Mouse (Mus musculus) heart, postnatal 25 days (tissue): Measurements from ENCODE around the gene Sec61a2. TPM values are rescaled to one million over a fixed set of nuclear protein-coding genes. Genes with fewer than 3 reads are reported as not detected.
A peak's percentile ranks its signal among the peaks of the same experiment; 100 is the strongest.

Experiments
- DNase-seq: peaks from one replicate; pipeline ENCODE4 v3.0.0; 2022; ENCODE audit warnings: low spot score
- intact Hi-C: fragments of 180-260 bp; cut with DNase I; formaldehyde crosslinking; loops from one replicate; pipeline ENCODE4 v1.15.1; 2025
- total RNA-seq, 2 experiments: library from RNA; stranded (reverse); gene quantifications; 2 replicates each; pipeline ENCODE4 v1.2.3; 2021

The Sec61a2 gene
- total RNA-seq, 2 experiments from 2014 or later: 13.9 to 14.1 TPM

GRCm38 (mm10) chr2:5894296-5894695, 936 bp downstream of the Sec61a2 start:
- intact Hi-C loops: loop anchor here (5.0 kb wide), 1 partner anchor 47 kb away; the partner anchor contains the start of genes Cdc123 and Nudt5
- DNase-seq: no peak

- intact Hi-C loops: no loop called here
- no peak for DNase-seq
Observed at GRCm38 (mm10) chr2:5889412-5889811, 5.8 kb downstream of the Sec61a2 start.

DNA sequence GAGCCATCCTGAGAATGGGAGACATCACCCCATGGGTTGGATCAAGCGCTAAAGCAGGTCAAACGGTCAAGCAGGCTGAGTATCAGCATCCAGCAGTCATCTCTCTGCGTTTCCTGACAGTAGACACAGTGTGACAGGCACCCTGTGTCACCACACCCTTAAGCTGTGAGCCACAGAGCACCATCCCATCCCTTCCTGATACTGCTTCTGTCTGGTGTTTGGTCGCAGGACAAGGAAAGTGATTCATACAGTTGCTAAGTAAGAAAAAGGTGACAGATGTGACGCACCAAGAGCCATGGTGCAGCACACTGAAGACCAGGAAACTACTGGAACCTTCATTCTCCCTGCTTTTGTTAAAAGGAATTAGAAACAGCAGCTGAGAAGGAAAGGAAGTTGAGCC, 6.4 kb downstream of the Sec61a2 start:
- intact Hi-C loops: no loop called here
- DNase-seq: no peak

- DNase-seq: no peak
- intact Hi-C loops: no loop called here
Observed at GRCm38 (mm10) chr2:5877446-5877845, 17.8 kb downstream of the Sec61a2 start.

DNA sequence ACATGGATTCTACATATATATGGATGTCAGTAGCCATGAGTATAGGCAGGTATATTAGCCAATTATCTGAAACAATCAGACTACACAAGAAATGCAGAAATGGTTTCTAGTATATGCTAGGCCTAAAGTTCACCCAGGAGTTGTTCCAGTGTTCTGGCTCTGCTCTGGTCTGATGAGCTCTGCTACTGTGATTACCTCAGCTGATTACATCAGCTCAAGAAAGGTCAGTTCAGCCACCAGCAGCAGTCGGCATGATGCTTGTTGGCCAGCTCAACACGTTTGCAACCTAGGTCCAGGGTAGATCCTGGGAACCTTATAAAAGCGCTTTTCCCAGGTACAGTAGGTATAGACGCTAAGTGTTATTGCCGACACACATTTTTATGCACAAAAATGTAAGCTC, 25.5 kb downstream of the Sec61a2 start:
- no peak for DNase-seq
- intact Hi-C loops: no loop called here

DNA sequence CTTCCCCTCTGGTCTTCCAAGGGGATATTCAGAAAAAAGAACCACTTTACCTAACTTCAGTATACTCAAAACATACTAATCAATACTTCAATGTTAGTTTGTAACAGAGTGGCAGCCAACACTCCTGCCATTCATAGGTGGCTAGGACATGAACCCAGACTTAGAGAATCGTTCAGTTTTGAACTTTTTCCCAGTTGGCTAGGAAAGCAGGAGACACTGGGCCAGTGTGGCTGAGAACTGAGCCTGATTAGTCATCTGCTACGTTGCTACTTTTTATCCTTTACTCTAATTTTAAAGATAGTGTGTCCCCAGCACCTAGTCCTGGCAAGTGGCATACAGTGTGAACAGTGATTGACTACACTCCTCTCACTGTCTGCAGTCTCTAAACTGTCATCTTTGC, 27.6 kb downstream of the Sec61a2 start:
- DNase-seq: no peak
- intact Hi-C loops: no loop called here

- no peak for DNase-seq
- intact Hi-C loops: no loop called here
Observed at GRCm38 (mm10) chr2:5862834-5863233, 32.4 kb downstream of the Sec61a2 start, which contains the start of gene Gm13199. TSS of gene Gm13199 (minus strand) at chr2:5862934.

DNA sequence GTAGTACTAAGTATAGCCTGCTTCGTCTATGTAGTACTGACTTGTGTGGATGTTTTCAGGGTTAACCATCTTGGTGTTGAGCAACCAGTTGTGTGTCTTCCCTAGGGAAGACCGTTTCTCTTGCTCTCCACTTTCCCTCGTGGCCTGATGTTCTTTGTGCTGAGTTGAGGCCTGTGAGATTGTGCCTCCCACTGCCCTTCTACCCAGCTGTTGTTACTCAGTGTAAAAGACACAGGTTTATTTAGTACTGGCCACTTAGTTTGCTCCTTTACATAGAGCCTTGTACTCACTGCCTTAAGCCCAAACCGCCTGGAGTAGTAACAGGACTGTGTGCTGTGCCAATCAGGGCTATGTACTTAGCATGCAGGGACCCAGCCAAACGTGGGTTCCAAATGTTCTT, 43.4 kb downstream of the Sec61a2 start:
- intact Hi-C loops: no loop called here
- no peak for DNase-seq

GRCm38 (mm10) chr2:5851116-5851515, 44.1 kb downstream of the Sec61a2 start:
- DNase-seq: no peak
- intact Hi-C loops: no loop called here

GRCm38 (mm10) chr2:5845826-5846225, 49.4 kb downstream of the Sec61a2 start:
- intact Hi-C loops: loop anchor here (5.0 kb wide), 1 partner anchor 46 kb away; no protein-coding TSS in a partner anchor
- DNase-seq: no peak

GRCm38 (mm10) chr2:5844873-5845631, 50.2 kb downstream of the Sec61a2 start, which contains the start of the genes Nudt5 and Cdc123:
TSS of gene Nudt5 (plus strand) at chr2:5845019.
TSS of gene Cdc123 (minus strand) at chr2:5845164.
- peak; percentile 74 for DNase-seq
- intact Hi-C loops: loop anchor here (5.0 kb wide), 1 partner anchor 47 kb away; no protein-coding TSS in a partner anchor

DNA sequence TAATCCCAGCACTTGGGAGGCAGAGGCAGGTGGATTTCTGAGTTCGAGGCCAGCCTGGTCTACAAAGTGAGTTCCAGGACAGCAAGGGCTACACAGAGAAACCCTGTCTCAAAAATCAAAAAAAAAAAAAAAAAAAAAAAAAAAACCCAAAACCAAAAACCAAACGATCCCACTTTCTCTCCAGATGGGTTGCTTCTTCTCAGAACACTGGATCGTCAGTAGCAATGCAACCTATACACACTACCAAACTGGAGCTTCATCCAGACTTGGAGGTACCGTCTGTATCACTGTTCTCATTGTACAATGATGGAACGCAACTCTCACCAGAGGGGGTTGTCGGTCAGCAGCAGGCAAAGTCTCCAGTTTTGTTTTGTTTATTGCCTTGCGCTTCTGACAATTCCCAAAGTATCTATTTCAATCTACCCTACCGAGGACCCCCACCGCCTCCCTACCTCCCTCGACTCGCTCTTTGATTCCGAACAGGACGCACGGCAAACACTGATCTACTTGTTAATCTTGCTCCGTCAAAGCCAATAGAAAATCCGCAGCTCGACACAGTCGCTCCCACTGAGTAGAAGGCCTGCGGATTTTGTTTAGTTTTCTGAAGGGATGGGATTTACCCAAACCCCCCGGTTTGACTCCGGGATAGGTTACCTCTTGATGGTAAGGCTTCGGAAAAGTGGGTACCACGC, 50.9 kb downstream of the Sec61a2 start:
- DNase-seq: no peak
- intact Hi-C loops: no loop called here

DNA sequence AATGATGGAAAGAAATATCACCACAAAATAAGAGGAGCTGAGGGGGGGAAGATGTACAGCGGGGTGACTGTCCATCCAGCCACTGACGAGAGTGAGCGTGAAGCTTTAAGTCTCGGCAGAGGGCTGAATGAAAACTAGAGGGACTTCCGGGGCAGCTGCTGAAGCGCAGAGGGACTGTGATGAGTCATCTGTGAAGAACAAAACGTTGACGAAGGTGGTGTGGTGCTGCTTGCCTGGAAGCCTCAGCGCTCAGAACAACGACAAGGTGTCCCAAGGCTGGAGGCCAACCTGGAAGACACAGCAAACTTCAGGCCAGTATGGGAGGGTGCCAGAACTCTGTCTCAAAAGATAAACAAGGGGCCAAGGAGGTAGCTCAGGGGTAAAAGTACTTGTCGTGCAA, 54.4 kb downstream of the Sec61a2 start:
- intact Hi-C loops: no loop called here
- no peak for DNase-seq

DNA sequence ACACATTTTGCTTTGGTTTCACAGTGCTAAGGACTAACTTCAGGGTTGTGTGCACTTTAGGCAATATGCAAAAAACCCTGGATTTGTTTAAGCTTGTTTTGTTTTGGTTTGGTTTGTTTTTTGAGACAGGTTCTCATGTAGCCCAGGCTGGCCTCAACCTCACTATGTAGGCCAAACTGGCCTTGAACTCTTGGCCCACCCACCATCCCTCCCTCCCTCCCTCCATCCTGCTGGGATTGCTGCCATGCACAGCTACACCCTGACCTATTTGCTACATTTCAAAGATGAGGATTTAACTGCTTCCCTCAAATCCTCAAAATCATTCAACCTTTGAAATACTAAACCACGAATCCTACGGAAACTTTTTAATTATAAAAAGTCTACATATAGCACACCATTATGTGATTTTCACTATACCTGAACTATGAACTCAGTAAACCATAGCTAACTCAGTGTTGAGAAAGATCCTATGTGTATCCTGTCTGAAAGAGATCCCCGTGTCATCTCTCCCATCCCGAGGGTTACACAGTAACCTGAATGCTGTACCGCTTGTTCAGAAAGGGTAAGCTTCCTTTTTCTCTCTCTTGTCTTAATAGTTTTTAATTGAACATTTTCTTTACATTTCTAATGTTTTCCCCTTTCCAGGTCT, 69.8 kb downstream of the Sec61a2 start:
- DNase-seq: no peak
- intact Hi-C loops: no loop called here

DNA sequence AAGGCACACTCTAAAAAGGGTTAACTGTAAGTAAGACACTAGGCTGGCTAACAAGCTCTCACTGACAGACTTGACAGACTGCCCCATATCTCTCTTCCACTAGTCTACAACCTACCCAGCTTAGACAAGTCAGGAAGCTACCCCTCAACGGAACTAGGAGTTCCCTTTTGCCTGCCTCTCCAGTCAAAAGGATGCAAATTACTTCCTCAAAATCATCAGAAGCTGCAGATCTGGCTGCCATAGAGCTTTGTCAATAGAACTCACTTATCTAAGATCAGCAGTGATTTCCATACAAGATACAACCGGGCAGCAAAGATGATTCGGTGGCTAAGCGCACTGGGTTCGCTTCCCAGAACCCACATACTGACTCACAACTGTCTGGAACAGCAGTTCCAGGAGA, 70.5 kb downstream of the Sec61a2 start:
- no peak for DNase-seq
- intact Hi-C loops: no loop called here

DNA sequence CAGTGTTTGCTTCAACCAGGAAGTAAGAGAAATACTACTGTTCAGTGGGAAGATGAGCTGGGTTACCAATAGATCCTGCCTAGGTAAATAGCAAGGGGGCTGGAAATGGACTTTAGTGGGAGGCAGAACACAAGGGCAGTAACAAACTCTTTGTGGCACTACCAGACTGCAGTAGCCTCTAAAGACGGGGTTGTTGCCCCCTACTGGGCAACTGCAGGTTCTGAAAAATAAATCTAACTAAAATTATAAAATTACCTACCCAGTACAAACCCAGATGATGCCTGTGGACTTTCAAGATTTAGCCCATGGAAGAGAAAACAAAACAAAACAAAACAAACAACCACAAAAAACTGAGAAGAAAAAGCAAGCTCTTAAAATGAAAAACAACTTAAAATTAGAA, 71.0 kb downstream of the Sec61a2 start:
- intact Hi-C loops: no loop called here
- DNase-seq: no peak

GRCm38 (mm10) chr2:5822449-5822848, 72.8 kb downstream of the Sec61a2 start:
- DNase-seq: no peak
- intact Hi-C loops: no loop called here

- DNase-seq: no peak
- intact Hi-C loops: no loop called here
Observed at GRCm38 (mm10) chr2:5821264-5821663, 74.0 kb downstream of the Sec61a2 start.
